Mouse (Mus musculus) testis, adult 2 months (tissue): Measurements from ENCODE around the gene Ralgds.

ENCODE experiments used
- CTCF ChIP-seq: fragments of 200-500 bp; IDR thresholded peaks from 2 replicates; pipeline ENCODE4 v1.5.1; 2012; ENCODE audit warnings: low read depth, mild to moderate bottlenecking, inconsistent platforms, low read length, moderate library complexity; ENCODE audit not compliant: control insufficient read depth, insufficient read depth, insufficient replicate concordance
- POLR2A ChIP-seq: fragments of 200-500 bp; IDR thresholded peaks from 2 replicates; pipeline ENCODE4 v1.6.1; 2012; ENCODE audit warnings: low read depth, mild to moderate bottlenecking, inconsistent platforms, low read length, moderate library complexity; ENCODE audit not compliant: control insufficient read depth

GRCm38 (mm10) chr2:28527436-28528353, 14.8 kb downstream of the Ralgds start:
- TF ChIP-seq CTCF (no peak), POLR2A (no peak)
